Mouse (Mus musculus) cerebellum, adult 18-20 months (tissue): ENCODE measurements at regions not wholly inside any gene's neighbourhood (a gene's known extent, or its start where the extent isn't known, plus 50 kb on each side); places are given as distances from the start of the nearest gene placed in this dataset.

Experiments
- DNase-seq, 2 experiments: peaks; one replicate each; pipeline ENCODE4 v3.0.0; 2021

DNA sequence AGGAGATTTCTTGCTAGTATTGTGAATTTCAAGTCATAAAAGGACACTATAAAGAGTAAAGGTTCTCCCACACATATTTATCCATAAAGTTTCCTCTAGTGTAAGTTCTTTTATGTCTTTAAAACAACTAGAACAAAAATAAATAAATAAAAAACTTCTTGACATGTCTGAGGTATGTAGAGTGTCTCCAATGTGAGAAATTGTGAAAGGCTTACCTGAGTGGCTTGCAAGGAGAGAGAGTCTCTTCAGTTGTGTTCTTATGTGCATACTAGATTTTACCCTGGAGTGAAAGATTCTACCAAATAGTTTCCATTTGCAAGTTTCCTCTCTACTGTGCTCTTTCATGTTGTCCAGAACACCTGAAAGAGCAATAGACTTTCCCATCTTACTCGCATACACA lies 276.8 kb downstream of the Ankrd50 start:
- no peak for DNase-seq

DNA sequence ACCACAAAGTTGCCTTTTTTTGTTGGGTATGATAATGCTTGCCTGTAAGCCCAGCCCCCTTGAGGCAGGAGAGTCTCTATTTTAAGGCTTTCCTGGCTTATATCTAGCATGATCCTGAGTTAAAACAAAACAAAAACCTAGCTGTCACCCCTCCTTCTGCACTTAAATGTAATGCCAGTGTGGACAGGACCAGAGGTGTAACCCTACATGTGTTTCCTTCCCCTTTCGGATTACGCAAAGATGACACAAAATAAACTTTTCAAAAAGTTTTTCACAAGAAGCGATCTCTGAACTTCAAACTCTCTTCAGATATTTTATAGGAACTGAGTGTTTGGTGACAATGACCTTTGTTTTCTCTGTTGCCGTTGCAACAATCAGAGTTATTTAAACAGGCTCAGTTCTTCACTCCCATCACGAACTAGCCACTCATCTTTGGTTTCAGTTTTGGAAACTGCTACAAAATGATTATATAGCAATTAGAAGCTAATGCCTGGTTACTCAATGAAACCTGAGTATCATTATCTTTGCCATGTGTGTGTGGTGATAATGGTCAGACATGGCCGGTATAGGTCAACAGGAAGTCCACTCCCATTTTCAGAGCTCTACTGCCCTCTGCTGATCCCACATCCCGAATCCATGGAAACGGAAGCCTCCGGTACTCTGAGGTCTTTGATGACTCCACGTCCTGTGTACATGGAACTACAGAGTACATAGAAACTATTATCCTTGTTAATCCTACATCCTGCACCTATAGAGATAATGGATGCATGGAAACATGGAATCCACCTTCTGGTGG lies 282.6 kb downstream of the Ankrd50 start:
- peak; percentile 54 to 57 for DNase-seq

DNA sequence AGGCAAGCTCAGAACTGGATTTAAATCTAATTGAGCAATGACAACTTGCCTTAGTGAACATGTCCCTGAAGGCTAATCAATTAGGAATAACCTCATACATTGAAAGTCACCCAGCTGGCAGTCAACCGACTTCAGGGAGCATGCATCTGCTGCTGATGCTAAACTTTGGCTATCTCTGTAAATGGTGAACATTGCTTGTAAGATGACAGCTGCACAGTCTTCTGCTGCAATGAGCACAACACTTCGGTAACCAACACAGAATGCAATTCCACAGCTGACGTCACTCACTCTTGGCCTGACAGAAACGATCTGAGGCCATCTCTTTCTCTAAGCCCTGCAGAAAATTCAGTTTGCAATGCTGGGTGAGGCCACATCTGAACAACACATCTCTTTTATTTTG lies 290.6 kb downstream of the Ankrd50 start:
- no peak for DNase-seq

DNA sequence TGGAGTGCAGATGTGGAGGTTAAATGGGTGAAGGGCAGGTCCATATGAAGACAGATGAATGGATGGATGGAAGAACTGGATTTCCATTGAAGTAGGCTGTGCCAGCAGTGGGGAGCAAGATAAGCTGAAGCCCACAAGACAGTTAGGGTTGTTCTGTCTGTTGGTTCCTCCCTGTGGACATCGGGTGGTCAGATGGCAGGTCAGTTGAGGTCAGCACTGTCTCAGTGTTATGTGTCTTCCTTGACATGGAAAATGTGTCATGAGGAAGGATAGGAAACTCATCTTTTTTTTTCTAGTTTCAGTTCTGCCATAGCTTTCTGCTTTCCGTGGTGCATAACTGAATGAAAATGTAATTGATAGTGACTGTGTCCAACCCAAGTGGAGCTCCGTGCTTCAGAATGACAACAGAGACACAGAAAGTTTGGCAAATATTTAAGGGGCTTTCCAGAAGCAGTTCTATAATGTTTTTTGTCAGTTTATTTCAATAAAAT lies 297.2 kb downstream of the Ankrd50 start:
- no peak for DNase-seq

DNA sequence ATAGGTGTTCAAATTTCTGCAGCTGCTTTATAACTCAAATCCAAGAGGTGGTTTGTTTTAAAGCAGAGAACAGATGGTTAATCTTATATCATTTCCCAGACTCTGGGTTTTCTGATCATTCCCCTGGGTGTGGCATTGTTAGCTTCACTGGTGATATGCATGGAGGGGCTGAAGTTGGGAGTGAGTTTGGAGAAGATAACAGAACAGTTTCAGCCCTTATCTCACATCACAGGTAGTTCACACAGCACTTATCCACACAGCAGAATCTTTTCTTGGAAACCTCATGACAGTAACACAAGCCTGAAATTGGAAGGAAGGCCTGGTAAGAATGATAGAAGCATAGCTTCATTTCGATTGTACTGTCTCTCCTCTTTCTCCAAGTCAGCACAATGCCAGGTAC lies 298.1 kb downstream of the Ankrd50 start:
- DNase-seq = no peak

DNA sequence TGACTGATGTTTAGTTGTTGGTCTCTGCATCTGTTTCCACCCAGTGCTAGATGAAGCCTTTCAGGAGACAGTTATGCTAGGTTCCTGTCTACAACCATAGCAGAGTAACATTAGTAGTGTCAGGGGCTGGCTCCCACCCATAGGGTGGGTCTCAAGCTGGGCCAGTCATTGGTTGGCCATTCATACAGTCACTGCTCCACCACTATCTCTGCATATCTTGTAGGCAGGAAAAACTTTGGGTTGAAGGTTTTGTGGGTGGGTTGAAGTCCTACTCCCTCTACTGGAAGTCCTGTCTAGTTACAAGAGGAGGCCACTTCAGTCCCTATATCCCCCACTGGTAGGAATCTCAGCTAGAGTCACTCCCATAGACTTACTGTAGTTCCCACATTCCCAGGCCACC lies 306.3 kb downstream of the Ankrd50 start:
- DNase-seq = no peak

DNA sequence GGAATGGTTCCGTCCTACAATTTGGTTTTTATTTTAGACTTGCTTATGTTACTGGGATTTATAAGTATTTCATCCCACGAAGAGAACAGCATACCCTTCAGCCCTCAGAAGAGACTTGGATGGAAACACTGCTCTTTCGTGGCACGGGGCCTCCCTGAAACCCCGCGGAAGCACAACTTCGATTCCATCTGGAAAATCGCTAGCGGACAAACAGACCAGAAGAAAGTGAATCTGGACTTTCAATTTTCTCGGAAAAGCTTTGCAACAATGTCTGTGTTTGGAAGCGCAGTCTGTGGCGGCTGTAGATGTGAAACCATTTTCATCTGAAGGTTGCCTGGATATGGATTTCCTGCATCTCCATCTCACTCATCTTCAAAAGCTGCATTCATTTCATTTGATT lies 308.7 kb downstream of the Ankrd50 start:
- no peak for DNase-seq

DNA sequence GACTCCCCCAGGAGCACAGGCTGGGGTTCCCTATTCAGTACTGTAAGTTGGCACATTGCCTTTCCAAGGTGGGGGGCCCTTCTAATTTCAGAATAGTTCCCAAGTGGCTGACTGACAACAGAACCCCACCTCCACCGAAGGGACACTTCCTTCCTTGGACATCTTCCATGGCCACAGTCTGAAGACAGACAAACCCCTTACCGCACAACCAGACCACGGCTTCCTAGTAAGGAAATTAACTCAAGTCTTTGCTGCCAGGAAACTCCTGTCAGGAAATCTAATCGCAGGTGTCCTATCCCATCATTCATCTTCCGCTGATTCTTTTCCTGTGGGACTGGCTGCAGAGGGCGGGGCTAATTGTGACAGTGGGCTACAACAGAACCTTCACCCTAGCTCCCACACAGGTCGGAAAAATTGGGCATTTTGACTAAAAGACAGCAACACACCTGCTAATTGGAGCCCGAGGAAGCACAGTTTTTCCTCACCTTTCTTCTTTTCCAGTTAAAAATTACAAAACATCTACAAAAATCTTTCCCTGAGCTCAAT lies 309.8 kb downstream of the Ankrd50 start:
- DNase-seq = no peak

DNA sequence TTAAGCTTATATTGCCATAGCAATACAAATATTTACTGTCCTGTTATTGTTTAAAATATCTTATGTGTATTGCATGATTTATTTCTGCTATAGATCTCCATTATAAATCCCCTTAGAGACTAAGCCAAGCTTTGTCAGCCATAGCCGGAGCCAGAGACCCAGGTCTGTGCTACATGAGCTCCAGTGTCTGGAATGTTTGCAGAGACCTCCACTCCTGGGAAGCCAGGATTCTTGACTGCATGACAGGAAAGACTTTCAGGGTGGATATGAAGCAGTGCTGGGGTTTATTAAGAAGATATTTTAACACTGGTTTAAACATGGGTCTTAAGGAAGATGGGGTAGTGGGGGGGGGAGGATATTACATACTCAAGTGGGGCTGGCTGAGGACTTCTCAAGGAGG lies 332.2 kb downstream of the Ankrd50 start:
- no peak for DNase-seq

DNA sequence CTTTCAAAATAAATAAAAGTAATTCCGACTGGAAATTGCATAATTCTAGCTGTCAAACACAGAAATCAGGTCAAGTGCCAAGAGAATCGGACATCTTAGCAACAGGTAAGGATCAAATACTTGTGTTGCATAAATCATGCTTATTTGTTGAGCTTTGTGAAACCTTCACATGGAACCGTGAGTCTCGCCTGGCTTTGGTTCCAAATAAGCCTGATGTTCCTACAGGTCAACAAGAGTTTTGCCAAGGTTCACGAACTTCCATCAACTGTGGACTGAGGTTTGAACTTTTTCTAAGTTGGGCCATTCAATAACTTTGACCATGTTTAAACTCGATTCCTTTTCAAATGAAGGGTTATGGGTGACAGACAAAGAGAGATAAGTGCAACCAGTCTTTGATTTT lies 332.8 kb downstream of the Ankrd50 start:
- DNase-seq = no peak

DNA sequence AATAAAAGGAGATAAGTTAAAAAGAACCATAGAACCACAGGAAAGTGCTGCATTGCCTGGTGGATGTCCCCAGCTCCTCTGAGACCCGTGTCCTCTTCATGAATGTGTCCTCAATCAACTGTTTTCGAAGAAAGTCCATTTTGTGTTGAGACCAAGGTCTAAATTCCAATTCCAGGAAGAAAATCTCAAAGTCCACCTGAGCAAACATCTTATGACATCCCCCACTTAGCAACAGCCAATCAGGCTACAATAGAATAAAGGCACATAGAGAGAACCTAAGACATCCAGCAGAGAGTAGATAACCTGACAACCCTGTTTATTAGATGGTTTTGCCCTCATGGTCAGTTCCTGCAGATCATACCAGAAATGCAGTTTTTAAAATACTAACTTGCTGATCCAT lies 338.0 kb downstream of the Ankrd50 start:
- no peak for DNase-seq

DNA sequence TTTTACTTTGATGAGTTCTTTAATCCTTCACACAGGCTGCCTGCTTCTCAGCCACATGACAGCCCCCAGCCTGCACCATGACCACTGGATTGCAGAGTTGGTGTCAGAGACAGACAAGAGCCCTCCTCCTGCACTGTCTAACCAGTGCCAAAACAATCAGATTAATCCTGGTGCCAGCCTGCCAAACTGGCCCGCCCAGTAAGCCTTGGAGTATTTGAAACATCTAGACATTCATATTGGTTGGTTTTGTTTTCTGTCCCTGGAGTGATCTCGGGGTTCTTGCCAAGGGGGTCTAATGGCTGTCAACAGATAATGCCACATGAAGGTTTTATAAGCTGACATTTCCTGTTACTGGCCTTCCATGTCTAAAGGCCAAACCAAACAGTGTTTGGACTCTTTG lies 339.2 kb downstream of the Ankrd50 start:
- no peak for DNase-seq

DNA sequence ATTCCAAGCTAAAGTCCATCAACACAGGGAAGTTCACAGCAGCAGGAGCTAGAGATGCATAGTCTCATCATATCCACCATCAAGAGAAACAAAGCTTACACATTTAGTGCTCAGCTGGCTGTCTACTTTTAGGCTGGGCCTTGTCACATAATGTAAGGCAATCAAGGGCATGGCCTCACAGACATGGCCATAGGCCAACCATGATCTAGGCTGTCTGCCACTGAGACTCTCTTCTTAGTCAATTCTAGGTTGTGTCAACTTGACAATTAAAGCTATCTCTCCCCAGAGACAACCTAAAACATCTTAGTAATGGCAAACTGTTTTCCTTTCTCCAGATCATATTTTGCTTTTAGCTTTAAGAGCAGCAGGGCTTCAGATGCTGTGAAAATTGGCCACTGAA lies 340.0 kb downstream of the Ankrd50 start:
- no peak for DNase-seq

DNA sequence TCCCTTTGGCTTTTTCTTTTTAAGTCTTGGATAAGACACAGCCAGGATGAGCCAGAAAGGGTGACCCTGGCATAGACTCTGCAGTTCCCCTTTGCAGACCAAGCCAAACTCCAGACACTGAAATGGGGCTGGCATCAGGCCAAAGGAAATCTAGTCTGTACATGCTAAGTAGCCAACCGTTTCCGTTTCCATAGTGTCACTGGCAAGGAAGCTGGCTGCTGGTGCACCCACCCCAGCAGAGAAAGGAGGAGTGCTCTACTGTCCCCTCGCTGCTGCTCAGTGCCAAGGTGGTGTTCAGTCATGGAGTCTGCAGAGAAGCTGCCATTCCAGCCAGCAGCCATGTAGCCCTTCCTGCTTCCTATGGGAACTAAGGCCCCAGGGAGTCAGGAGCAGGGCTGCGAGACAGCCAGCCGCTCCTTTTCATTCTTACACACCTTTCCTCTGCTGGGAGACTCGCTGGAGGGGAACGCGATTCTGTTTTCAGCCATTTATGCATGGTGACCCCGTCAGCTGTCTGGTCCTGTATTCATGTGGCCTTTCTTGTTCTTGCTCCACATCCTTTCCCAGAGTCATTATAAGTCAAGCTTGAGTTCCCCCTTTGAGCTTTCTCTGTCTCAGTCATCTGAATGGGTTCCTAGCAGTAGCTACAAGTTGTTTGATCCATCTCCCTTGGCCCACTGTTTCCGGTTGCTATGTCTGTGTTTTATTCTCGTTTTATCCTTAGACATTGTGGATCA lies 341.3 kb downstream of the Ankrd50 start:
- peak; percentile 21 to 28 for DNase-seq

DNA sequence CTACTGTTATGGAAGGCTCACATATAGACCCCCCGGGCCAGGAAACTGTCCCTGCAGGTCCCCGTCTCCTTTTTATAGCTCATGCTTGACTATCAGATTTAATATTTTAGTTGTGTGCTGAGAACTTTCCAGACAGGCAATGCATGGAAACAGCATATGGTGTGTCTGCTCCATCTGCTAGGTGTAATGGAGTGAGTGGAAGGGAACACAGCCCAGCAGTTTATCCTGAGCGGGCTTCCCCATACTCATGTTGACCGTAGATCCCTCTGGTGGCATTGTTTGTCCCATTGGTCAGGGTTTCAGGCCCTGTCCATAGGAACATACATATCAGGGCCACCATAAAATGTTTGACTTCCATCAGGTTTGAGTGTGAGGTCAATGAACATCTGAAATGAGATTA lies 345.3 kb downstream of the Ankrd50 start:
- DNase-seq = no peak

DNA sequence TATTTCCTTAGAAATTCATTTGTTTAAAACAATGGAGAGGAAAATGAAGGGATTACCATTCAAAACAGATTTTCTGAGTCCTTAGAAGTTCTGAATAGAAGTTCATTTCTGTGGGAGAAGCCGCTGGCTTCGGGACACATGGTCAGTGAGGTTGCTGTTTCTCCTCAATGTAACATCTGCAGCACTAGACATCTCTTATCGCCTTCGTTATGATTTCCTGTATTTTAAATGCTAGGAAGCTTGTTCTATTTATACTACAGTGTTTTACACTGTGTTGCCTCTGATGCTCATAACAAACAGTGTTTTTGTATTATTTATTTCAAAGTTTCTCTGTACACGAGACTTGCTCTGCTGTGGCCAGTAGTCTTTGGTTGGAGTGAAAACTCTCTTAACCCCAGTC lies 346.6 kb downstream of the Ankrd50 start:
- DNase-seq = no peak

DNA sequence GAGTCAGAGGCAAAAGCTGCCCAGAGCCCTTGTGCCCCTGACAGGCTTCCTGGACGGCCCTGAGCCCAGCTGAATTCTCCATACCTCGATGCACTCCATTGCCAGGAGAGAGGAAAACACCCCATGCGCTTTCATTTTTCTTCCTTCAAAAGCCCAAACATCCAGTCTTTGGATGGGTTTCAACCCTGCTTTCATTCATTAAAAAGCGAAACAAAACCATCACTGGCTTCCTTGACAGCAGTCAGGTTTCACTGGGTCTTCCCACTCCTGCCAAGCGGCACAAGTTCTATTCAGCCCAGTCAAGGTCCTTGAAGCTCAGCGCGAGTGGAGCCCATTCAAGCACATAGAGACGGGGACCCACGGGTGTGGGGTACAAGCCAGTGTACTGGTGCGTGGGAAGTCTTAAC lies 348.8 kb downstream of the Ankrd50 start:
- DNase-seq = no peak

DNA sequence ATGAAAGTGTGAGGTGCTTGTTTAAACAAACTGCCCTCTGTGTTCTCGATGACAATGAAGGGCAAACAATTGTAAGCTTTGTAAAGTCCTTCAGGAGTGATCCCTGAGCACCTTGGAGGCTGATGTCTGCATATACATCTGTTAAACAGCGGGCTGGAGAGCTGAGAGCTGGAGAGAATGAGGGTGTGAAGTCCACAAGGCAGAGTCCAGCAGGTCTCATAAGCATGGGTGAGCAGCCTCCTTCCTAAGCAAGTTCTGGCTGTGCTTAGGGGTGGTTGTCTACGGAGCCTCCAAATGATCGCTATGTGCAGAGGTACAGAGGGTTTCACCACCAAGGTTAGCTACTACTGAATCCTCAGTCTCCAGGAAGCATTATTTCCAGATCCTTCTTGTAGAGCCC lies 350.2 kb downstream of the Ankrd50 start:
- DNase-seq = no peak

DNA sequence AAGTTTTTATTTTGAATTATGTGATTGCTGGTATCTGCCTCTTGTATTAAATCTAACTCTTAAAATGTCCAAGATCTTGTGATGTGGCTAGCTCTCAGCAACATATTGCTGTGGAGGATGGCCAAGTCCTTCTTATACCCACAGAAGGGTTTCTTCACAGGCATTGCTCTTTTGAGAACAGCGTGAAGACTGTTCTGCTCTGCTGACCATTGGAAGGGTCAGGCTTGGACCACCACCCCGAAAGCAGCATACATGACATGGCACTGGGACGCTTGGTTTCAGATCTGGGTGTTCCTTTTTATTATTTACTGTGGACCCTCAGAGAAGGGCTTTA lies 352.8 kb downstream of the Ankrd50 start:
- DNase-seq = no peak

DNA sequence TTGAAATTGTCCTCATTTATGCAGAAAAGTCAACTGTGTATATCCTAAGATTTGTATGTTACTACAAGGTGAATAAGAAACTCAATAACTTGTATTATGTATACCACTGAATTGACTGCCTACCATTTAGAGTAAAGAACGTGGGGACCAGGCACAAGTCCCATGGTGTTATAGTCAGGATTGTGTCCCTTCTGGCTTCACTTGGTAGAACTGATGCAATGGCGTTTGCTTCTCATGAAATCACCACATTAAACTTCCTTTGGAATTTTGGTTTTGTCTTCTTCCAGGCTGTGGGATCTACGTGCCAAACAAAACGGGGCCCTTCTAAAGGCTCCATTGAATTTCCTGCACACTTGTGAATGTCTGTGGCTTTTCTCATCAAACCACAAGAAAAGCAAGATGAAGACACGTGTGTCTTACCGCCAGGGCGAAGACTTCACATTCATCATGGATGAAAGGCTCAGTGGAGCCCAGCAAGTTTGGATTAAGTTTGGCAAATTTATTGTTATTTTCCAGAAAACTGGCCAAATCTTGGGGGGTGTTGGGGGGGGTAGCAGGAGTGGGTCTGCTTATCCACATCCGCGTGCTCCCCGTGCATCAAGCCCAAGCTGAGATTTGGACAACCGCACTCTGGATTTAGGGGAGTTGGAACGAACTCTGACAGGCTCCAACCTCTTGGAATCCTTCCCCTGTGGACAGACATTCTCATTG lies 353.3 kb downstream of the Ankrd50 start:
- DNase-seq = no peak

DNA sequence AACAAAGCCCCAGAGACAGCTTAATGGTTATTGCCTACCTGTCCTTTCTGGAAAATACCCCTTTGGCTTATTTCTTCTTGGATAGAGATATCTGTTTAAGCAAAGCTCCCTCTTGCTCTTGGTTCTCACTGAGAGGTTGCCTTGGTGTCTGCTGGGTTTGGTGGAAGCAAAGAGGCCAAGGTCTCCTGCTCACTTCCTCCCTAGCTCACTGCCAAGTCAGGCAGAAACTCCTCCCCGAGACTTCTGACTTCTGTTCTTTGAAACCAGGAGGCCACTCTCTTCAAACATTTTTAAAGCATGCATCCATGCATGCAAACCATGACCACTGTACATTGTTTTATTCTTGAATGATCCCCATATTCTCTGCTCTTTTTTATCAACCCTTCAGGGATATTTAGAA lies 354.6 kb downstream of the Ankrd50 start:
- DNase-seq = no peak

DNA sequence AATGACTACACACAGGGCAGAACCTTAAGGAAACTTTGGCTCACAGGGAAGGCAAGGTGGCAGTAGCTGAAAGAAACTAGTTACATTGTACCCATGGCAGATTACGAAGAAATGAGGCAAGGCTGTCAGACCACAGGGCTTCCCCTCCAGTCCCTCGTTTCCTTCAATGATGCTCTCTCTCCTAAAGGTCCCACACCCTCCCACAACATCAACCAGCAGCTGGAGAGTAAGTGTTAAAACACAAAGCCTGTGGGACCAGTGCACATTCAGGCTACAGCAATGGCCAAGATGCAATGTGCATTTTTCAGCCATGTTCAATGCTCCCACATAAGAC lies 355.5 kb downstream of the Ankrd50 start:
- no peak for DNase-seq

DNA sequence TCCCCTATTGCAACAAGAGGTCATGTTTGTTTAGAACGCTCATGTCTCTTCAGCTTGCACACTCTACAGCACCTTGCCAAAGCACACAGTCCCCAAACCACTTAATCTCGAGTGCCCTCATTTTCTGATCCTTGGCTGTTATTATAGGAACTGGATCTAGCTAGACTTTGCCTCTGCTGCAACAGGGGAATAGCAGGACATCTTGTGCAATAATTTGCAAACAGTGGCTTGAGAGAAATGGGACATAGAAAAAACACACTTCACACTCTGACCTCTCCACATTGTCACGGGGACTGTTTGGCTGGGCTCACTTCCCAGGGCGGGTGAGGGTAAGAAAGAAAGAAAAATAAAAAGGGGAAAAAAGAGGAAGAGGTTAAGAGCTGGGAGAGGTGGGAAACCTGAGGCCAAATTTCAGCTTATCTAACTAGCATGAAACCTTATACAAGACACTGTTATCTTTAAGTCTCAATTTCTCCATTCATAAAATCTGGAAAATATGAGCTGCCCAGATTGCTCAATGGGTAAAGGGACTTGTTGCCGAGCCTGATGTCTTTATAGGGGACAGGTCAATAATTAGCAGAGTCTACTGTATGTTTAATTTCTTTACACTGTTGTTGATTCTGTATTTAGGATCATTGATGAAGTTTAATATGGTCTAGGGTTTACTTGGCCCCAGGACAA lies 356.0 kb downstream of the Ankrd50 start:
- no peak for DNase-seq
